Mouse (Mus musculus) cerebellum, adult 18-20 months (tissue): Measurements from ENCODE around the gene Raly.

Source experiments
- DNase-seq, 2 experiments: peaks; one replicate each; pipeline ENCODE4 v3.0.0; 2021

The Raly gene

DNA sequence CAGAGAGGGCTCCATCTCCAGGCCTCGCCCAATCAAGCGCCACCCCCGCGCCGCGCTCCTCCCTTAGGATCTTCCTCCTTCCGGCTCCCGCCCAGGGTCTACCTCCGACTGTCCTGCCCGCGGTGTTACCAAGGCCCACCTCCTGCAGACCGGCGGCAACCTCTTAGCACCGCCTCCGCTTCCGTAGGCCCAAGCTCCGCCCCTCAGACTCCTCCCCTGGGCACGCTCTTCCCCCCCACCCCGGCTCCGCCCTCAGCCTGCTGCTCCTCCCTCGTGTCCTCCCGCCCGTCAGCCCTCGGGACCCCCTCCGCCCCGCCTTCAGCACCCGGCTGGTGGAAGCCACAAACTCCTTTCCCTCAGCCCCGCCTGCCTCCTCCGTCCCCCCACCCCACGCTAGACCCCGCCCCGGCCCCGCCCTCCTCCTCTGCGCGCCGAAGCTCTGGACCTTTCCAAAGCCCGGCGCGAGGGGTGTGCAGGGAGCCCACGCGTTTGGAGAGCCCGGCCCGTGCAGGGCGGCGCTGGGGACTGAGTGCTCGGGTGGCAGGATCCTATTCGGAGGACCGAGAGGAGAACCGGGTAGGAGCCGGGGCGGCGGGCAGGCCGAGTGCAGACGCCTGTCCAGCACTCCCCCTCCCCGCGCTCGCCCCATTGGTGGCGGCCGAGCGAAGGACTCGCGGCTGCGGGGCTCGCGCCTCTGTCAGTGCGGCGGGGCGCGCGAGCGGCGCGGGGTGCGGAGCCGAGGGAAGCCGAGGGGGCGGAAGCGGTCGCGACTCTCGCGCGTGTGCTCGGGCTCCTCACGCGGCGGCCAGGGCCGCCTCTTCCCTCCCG lies at the start of gene Raly, which contains the start of gene a:
TSS of gene Raly (plus strand) at position 441 of the 828 bp plus-strand sequence.
TSS of gene a (plus strand) at position 747 of the 828 bp plus-strand sequence.
- peak; percentile 95 to 98 for DNase-seq

DNA sequence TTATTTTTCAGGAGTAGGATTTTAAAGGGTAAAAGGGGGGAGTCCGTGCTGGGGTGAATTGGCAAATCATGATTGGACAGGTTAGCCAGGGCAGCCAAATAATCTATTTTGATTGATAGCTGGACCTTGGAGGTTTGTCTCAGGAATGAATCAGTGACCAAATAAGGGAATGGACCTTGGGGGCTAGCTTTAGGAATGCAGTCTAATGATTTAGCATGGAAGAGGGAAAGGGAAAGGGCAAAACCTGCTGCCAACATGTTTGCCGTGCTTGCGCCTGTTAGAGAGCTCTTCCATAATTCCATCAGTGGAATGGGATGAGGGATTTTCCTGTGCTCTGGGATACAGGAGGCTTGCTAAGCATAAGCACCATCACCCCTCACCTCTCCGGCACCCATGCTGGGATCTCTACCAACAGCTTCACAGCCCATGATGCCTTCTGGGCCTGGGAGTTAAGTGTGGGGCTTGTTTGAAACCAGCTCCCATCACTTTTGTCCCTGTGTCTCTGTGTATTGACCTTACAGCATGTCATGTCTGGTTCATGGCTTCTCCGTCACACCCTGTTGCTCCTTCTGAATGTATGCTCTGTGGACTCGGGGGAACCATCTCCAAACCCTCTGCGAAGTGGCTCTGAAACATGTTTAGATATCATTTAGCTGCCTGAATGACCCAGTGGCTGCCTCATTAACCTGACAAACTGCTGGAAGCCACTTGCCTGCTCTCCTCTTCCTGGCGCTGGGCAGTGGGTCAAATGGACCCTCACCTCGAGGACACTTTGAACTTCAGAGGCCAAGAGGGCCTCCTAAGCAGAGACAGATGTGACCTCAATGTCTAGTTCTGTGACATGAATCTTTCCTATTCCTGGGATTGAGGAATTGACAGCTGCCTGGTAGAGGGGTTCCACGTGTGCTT lies 47.7 kb upstream of the Raly start:
- no peak for DNase-seq

DNA sequence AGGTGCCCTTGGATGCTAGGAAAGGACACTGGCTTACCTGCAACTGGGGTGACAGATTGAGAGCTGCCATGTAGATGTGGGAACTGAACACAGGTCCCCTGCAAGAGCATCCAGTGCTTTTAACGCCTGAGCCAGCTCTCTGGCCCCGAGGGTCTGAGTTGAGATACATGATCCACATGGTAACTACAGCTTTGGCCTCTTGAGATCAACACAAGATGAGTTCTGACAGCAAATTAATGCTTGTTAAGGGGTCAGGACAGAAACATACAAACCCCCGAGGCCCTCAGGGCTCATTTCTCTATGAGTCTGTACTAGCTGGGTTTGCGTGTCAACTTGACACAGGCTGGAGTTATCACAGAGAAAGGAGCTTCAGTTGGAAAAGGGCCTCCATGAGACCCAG lies 47.0 kb upstream of the Raly start:
- no peak for DNase-seq

DNA sequence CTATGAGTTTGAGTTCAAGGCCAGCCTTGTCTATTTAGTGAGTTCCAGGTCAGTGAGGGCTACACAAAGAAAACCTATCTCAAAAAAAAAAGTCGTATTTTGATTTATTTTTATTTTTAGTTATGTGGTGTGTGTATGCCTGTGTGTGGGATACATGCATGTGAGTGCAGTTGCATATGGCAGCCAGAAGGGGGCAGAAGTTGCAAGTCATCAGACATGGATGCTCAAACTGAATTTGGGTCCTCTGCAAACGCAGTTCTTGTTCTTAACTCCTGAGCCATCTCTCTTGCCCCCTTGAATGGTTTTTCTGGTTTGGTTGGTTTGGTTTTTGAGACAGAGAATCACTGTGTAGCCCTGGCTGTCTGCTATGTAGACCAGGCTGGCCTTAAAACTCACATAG lies 42.5 kb upstream of the Raly start:
- DNase-seq = no peak

DNA sequence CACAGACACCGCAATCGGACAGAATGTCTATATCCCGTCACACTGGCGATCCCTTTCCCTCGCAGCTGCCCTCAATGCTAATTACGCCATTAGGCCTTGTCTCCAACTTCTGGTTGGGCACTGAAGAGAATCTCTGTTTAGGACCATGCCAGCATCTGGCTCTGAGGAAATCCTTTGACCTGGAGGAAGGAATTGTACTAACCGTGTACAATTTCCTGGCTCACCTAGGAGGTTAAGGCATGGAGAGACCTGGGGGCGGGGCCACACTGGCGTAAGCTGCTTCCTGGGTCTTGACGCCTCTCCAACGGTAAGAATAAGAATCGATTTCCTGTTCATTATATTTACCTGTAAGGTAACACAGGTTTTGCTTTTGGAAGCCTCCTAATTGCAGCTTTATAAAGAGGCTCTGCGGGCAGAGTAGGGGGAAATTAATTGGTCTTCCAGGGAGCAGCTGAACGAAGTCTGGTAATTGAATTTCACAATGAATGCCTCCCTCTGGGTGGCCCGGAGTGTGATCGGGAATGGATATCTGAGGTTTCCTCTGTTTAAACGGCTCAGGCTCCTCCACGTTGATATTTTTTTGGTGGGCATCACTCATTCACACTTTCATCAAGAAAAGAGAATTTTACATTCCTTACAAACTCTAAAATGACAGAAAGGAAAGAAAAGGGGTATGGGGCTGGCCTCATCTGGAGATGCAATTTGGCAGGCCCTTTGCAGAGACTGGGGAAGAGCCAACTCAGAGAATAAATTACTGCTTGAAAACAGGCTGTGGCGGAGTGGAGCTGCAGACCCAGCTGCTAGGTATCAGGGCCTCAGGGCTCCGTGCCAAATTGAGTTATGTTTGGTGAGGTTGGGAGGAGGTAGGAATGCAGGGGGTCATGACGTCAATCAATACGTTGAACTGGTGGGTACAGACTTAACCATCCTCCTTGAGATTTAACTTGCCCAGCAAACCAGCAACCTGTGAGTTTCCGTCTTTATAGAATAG lies 41.6 kb upstream of the Raly start:
- peak in 1 of 2 experiments; percentile 7 for DNase-seq

DNA sequence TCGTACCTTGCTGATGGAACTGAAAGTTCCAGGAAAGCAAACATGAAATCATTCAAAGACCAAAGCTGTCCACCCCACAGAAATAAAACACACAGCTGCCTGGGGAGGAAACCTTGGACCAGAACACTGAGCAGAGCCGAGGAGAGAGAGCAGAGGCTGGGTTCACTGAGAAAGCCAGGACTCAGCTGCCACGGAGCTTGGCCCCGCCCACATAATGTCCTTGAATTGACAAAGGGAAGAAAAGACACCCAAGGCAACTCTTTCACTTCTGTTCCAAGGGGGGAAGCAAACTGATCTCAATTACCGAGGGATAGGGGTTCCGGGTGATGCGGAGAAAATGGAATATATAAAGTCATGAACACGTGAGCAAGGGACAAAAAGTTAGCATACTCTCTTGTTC lies 39.0 kb upstream of the Raly start:
- no peak for DNase-seq

DNA sequence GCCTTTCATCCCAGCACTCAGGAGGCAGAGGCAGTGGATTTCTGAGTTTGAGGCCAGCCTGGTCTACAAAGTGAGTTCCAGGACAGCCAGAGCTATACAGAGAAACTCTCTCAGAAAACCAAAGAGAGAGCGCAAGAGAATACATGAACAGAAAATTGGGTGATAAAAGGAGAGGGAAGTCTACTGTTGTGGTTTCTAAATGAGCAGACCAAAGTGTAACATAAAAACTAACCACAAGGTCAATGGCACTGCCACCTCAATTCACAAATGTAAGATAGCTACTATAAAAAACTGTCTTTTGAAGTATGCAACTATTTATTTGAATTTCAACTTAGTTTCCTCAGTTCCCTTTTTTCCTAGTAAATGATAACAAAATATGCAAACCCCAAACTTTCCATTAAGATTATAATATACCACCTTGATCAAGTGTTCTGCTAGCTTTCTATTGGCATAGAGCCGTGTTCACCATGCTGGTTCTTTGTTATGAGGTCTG lies 36.8 kb upstream of the Raly start:
- DNase-seq = no peak

DNA sequence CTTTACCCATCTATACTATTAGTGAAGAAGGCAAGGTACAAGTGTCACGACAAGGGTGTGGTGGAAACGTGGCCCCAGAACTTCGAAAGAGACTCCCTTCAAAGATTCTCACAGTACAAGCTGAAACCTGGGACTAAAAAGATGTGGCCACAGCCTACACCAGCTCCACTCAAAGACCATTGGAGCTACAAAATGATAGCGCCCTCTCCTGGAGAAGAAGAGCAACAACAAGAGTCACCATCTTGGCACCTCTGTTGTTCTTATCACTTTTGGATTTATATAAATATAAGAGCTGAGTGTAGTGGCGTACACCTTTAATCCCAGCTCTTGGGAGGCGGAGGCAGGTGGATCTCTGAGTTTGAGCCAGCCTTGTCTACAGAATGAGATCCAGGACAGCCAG lies 35.1 kb upstream of the Raly start:
- peak in 1 of 2 experiments; percentile 3 for DNase-seq

DNA sequence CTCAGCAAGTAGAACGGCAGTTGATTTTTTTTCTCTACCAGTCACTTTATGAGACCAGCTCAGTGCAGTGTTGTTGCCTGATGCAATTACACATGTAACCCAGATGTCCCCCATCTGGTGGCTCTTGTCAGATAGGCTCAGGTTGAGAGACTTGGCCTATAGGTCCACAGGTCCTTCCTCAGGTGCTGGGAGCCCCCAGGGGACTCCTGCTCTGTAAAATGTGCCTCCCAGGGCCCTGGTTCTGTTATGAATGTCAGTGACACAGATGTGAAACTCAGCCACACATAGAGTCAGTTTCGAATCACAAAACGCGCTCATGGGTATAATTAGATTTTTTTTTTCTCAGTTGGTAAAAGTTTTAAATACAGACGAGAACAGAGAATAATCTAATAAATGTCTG lies 33.2 kb upstream of the Raly start:
- no peak for DNase-seq

DNA sequence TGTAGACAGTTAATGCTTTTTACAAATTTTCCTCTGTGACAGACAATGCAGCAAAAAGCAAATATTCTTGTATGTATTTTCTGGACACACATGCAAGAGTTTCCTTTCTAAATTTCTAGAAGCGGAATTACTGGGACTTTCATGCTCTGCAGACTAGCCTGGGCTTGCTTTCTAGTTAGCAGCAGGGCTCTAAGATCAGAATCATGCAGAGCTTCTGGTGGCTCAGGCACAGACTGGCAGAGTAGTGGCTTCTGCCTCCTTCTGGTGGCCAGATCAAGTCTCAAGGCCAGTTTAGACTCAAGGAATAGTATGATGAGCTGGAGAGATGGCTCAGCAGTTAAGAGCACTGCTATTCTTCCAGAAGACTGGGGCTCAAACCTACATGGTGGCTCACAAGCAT lies 32.4 kb upstream of the Raly start:
- DNase-seq = no peak

DNA sequence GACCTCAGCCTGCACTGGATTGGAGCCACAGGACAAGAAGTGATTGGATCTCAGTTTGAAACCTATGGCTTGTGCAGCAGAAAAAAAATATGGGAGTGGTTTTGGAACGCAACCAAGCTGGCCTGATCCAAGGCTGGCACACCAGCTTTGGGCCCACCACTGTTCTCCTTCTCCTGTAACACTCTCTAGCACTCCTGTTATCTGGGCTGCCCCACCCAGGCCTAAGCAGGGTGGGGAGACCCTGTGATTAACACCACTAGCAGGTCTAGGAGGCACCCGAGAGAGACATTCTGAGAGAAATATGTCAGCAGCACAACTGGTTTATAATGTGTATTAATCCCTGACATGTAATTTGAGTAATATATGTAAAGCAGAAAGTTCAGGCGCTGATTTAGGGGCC lies 27.7 kb upstream of the Raly start:
- no peak for DNase-seq

DNA sequence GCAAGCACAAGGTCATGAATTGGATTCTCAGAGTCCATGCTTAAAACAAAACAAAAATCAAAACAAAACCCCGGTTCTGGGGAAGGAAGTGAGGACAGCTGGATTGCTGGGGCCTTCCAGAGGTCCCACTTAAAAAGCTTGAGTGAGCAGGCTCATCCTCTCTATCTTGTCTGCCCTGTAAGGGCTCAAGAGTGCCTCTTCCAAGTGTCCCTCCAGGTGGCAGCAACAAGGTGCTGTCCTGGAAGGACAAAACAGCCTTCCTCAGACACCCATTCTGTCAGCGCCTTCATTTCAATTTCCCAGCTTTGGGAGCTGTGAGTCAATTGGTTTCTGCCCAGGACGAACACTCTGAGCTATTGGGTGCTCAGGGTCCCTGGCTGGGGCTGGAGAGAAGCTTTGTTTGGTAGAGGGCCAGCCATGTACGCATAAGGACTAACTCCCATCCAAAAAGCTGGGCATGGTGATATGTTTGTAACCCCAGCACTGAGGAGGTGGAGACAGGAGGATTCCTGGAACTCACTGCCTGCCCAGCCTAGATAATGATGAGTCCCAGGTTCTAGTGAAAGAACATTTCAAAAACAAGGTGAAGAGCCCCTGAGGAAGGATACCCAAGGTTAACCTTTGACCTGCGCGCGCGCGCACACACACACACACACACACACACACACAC lies 25.9 kb upstream of the Raly start:
- DNase-seq = no peak

DNA sequence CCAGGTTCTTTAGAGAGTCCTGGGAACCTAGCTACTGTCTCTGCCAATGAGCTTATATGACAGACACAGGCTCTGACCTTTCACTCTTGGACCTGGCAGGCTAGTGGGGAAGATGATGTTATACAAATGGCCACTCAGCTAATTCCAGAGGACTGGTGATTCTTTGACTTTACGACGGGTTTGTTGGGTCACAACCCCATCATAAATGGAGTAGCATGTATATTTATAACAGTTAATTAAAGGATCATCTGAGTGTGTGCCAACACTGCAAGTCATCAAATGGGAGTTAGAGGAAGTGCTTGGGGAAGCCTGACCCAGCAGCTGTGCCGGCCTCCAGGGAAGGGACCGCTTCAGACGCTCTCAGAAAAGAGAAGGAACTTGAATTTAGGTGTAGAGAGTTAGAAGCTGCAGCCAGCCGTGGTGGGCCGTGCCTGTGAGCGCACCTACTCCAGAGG lies 25.3 kb upstream of the Raly start:
- no peak for DNase-seq

DNA sequence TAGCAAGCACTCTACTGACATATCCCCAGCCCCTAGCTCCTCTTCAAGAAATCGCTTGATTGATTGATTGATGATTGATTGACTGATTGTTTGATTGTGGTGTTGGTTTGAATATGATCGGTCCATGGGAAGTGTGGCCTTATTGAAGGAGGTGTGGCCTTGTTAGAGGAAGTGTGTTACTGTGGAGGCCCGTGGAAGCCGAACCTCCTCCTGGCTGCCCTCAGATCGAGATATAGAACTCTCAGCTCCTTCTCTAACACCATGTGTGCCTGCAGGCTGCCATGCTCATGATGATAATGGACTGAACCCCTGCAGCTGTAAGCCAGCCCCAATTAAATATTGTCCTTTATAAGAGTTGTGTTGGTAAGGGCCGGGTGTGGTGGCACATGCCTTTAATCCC lies 23.8 kb upstream of the Raly start:
- DNase-seq = no peak

DNA sequence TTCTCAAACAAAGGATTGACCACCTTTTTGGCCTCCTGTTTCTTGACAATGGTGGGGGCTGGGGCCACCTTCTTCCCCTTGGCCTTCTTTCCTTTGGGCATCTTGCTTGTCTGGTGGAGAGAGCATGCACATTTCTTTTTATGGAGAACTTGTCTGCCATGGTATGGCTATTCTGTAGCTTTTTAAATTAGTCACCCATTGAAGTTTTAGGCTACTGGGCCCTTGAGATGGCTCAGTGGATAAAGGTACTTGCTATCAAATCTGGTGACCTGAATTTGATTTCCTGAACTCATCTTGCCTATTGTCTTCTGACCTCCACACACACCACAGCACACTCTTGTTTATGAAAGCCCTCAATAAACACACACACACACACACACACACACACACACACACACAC lies 21.0 kb upstream of the Raly start, which contains the start of gene Gm14214:
TSS of gene Gm14214 (minus strand) at position 101 of the 400 bp plus-strand sequence.
- DNase-seq = no peak

DNA sequence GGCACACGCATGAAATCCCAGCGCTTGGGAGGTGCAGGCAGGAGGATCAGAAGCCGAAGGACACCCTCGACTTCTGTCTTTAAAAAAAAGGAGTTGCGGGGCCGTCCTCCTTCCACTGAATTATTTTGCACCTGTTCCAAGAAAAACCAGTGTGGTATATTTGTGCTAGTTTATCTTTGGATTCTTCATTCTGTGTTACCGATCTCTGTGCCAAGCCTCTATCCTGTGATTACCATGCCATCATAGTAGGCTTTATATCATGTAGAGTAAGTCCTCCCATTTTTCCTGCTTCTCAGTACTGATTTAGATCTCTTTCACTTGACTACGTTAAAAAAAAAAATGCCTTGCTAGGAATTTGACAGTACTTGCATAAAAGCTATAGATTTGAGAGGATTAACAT lies 19.3 kb upstream of the Raly start:
- DNase-seq = no peak

DNA sequence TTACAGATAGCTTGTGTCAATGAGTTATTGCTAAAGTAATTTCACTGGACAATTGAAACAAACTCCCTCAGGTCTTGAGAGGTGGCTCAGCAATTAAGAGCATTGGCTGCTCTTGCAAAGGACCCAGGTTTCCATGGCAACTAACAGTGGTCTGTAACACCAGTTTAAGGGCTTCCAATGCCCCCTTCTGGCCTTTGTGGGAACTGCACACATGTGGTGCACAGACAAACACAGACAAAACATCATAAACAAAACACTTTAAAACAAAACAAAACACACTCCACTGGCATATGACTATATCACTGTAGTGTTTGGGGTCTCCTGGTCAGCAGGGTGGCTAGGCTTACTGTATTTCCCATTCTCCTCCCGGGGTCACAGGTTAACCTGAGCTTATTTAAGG lies 16.9 kb upstream of the Raly start:
- DNase-seq = no peak

DNA sequence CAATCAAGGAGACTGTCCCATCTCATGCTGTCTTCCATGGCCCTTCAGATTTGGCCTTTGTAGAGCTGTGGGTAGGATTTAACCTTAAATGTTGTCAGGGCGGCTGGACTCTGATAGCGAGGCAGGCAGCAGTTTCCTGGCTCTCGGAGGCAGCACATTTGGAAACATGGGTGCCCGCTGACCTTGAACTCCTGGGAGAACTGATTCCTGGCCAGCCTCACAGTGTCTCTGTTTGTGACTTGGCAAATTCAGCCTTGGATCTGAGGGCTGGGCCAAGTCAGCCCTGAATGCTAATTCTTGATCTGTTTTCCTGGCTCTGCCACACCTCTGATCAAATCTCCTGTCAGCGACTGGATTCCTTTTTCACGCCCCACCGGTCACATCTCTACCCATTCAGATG lies 14.4 kb upstream of the Raly start:
- no peak for DNase-seq

DNA sequence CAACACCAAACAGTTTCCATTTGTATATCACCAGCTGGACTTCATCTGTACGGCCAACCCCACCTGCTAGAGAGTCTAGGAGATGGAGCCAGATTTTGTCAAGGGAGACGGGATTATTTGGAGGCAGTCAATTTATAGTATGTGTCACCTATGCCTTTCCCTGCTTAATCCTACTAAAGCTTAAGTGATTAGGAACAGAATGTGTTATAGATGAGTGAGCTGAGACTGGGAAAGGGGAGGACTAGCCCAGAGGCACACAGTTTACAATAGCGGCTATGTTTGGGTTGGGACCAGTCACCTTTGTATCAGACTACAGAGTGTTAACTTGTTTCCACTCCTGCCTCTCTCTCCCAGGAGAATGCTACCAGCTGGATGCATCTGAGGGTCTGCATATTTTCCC lies 11.2 kb upstream of the Raly start:
- DNase-seq = no peak

DNA sequence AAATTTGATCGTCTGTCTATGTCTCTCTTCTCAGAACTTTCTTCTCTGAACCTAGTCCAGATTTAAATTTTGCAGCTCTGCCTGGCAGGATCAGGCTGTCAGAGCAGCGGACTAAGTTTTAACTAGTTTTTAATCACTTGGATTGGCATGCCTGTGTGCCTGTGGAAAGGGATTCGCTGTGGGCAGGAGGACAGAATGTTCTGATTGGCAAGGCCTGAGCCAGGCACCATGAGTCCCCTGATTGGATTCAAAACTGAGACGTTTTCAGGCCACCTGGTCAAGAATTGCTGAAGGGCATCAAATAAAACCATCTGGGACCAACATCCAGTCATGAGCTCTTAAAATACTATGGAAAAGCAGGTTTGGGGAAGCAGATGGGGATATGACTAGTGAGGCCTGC lies 8.5 kb upstream of the Raly start:
- peak; percentile 22 to 24 for DNase-seq

DNA sequence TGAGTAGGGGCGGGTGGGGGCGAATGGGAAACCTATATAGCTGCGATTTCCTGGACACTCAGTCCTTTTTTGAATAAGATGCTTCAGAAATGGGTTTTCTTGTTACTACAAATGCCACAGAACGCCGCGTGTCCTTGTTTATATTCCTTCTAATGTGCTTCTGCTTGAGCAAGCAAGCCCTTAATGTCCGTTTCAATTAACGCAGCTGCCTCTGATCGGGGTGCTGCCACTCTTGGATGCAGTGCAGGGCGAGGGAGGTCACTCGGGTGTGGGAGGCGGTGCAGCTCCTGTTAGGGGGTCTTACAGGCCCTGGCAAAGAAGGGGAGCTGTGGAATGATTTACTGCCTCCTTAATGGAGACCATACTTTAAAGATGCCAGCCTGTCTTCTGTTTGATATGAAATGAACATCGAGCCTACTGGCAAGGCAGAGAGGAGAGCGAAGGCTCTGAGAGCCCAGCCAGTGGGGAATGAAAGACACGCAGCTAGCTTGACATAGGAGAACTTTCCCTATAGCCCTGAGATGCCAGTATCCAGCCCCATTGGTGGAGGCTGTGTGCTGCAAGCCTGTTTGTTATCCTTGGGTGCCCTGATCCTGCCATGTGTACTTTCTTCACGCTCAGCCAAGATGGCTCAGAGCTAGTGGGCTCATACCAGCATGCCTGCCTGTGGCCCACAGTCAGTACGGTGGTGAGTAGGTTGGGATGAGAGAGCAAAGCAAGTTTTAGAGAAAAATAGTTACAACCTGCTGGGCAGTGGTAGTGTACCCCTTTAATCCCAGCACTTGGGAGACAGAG lies 7.8 kb upstream of the Raly start:
- DNase-seq = no peak
